Mouse (Mus musculus) left cerebral cortex, postnatal 14 days (tissue): ENCODE data around the gene Olfr832. TPM values are rescaled to one million over a fixed set of nuclear protein-coding genes. Genes with fewer than 3 reads are reported as not detected.
"Not testable (repeated sequence)": the region's sequence is repeated elsewhere in the genome, so short reads cannot be mapped to it uniquely, and the experiment has no call there.

ENCODE experiments used
- DNase-seq, 2 experiments: peaks; one replicate each; pipeline ENCODE4 v3.0.0; 2021 to 2022; ENCODE audit warnings: low spot score in 2 of 2, mixed read lengths in 1 of 2
- intact Hi-C: fragments of 180-260 bp; cut with DNase I; formaldehyde crosslinking; loops from one replicate; pipeline ENCODE4 v1.15.1; 2025
- long read RNA-seq, 2 experiments: library from polyadenylated mRNA; stranded (forward); transcript quantifications; one replicate each; pipeline ENCODE4 v2.0.0; 2021
- total RNA-seq, 2 experiments: library from RNA; stranded (reverse); gene quantifications; 2 replicates each; pipeline ENCODE4 v1.2.3; 2021

The Olfr832 gene
- not detected for total RNA-seq
- long read RNA-seq, experiment 1: 0 reads
- long read RNA-seq, experiment 2: 0 reads

DNA sequence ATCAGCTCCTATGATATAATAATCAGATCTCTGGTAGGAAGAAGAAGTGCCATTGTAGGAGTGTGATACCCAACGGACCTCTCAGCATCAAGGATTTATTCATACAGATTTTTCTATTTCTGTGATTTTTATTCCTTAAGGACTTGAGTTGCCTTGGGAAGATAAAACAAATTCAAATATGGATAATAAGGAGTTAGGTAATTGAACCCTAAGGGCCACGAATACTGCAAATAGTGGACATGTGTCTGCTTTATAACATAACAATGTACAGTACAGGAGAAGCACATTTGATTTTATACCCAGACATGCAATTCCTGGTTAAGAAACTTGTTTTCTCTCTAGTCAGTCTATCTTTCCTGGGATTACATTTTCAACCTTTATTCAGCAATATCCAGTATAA is at the start of gene Olfr832:
Gene Olfr832 (plus strand): TSS at position 301 of the 400 bp plus-strand sequence.
- DNase-seq, intact Hi-C loops: not testable (repeated sequence)

DNA sequence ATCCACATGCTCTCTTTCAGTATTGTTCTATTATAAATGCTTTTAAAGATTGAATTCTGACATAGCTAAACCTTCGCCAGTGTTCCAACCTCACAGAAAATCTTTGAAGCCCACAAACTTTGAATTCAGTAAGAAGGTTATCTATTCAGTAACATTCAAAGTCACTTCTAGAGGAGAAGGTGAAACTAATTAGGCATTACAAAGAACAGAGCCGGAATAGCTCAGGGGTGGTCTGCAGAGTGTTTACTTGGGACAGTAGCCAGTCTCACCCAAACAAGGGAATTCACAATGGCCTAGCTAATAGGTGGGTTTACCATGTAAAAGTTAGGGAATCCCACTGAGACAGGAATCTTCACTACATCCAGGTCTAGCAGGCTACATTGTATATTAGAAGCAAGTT is 29.2 kb upstream of the Olfr832 start:
- intact Hi-C loops, DNase-seq: not testable (repeated sequence)

DNA sequence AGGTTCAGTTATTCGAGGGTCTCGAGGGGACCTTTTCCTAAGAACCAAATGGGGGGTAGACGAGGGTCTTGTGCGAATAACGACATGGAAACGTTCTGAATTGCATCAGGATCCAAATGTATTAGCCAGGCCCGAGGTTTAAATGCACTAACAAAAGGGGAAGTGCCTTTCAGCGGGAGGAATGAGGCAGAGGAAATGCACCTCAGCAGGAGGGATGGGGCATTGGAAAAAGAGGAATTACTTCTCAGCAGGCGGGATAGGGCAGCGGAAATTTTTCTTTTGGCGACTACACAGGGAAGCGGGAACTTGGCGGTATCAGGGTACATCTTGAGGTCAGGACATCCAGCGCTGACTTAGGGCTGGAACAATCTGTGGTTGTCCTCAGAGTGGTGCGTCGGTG is 9.0 kb upstream of the Olfr832 start:
- intact Hi-C loops: not testable (repeated sequence)

DNA sequence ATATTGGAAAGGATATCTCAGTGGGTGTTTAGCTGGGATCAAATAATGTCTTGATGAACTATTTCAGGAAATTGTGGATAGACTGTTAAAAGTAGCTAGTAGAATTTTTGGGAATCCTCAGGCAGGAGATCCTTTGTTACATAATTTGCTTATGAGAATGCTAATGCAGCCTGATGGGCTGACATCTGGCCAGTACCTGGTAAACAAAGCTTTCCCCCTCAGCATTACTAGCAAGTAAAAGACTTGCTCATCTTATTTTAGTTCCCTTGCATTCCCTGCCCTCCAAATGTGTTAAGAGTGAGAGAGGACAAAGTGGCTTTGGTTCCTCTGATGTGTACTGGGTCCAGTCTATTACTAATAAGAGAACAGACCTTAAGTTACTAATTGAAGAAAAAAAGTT is 25.1 kb downstream of the Olfr832 start:
- no peak for DNase-seq
- intact Hi-C loops: no loop called here

More for the DNA sequence above, 9.0 kb upstream of the Olfr832 start:
- DNase-seq: not testable (repeated sequence)

DNA sequence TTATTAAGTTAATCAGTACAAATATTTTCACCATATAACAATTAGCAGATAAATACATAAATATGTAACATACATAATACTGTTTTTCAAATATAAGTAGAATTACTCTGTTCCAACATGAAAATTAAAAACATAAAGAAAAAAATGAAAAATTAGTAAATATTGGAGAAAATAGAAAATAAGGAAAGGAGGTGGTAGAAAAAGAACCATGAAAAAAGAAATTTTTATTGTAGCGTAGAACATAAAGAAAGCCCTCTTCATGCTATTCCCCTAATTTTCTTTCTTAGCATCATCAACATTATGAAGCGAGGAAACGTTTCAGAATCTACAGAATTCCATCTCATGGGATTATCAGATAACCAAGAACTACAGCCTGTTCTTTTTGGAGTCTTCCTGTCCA is 50.8 kb downstream of the Olfr832 start, which contains the start of gene Olfr834:
Gene Olfr834 (plus strand): TSS at position 301 of the 400 bp plus-strand sequence.
- intact Hi-C loops: no loop called here
- DNase-seq: no peak

Other genes starting within 250 kb of the Olfr832 start
- not detected for gene Olfr24, start 173.1 kb upstream of the Olfr832 start, total RNA-seq
- not detected for gene Olfr828, start 117.6 kb upstream of the Olfr832 start, total RNA-seq
- not detected for gene Olfr829, start 82.2 kb upstream of the Olfr832 start, total RNA-seq
- gene Olfr830, start 62.4 kb upstream of the Olfr832 start, total RNA-seq: not detected
- gene Olfr834, start 50.9 kb downstream of the Olfr832 start, total RNA-seq: not detected
- gene Olfr835, start 95.6 kb downstream of the Olfr832 start, total RNA-seq: not detected
- gene Olfr836, start 183.3 kb downstream of the Olfr832 start, total RNA-seq: not detected
- not detected for gene Olfr837, start 199.2 kb downstream of the Olfr832 start, total RNA-seq
- under 1 TPM; 0.07 to 0.08 TPM for gene Olfr839-ps1, start 240.2 kb downstream of the Olfr832 start, total RNA-seq